Mouse (Mus musculus) neural tube, embryonic 11.5 days (tissue): Measurements from ENCODE around the gene Eno3. TPM values are rescaled to one million over a fixed set of nuclear protein-coding genes. Genes with fewer than 3 reads are reported as not detected.

Source experiments
- ATAC-seq: fragments of 200-750 bp; cut with Nextera tagmentation; 2 replicates; pipeline ENCODE4 v1.8.0; 2017; ENCODE audit warnings: moderate number of reproducible peaks, mild to moderate bottlenecking, moderate TSS enrichment, moderate library complexity; ENCODE audit not compliant: insufficient read depth, low FRiP score, low TSS enrichment
- DNase-seq: peaks from one replicate; pipeline ENCODE4 v3.0.0-alpha.2; 2015; ENCODE audit warnings: low spot score
- H3K27ac ChIP-seq: fragments of 300-500 bp; sonication (generic); 2 replicates; pipeline ENCODE4 v1.5.1; 2014; ENCODE audit warnings: low read depth, mild to moderate bottlenecking, low read length
- H3K27me3 ChIP-seq: fragments of 300-500 bp; sonication (generic); 2 replicates; pipeline ENCODE4 v1.6.1; 2014; ENCODE audit warnings: mild to moderate bottlenecking, low read length, mixed read lengths; ENCODE audit not compliant: control insufficient read depth, insufficient read depth
- H3K36me3 ChIP-seq: fragments of 300-500 bp; sonication (generic); 2 replicates; pipeline ENCODE4 v1.6.1; 2014; ENCODE audit warnings: mild to moderate bottlenecking, low read length, moderate library complexity, mixed read lengths; ENCODE audit not compliant: control insufficient read depth, insufficient read depth
- H3K4me1 ChIP-seq: fragments of 300-500 bp; sonication (generic); 2 replicates; pipeline ENCODE4 v1.6.1; 2014; ENCODE audit warnings: low read length, mixed read lengths; ENCODE audit not compliant: control insufficient read depth, insufficient read depth
- H3K4me2 ChIP-seq: fragments of 300-500 bp; sonication (generic); 2 replicates; pipeline ENCODE4 v1.6.1; 2014; ENCODE audit warnings: low read depth, mild to moderate bottlenecking, moderate library complexity
- H3K4me3 ChIP-seq: fragments of 300-500 bp; sonication (generic); 2 replicates; pipeline ENCODE4 v1.5.1; 2014; ENCODE audit warnings: low read depth, low read length
- H3K9ac ChIP-seq: fragments of 300-500 bp; sonication (generic); 2 replicates; pipeline ENCODE4 v1.6.1; 2014; ENCODE audit warnings: mild to moderate bottlenecking, low read length
- H3K9me3 ChIP-seq: fragments of 300-500 bp; sonication (generic); 2 replicates; pipeline ENCODE4 v1.6.1; 2016; ENCODE audit warnings: low read length; ENCODE audit not compliant: control insufficient read depth
- WGBS: fragments of 180-500 bp; shearing (Covaris S2); extraction: QIAGEN DNeasy Blood & Tissue Kit; methylation state at CpG from one replicate; pipeline ENCODE4 v1.1.7; 2014; 5-methylcytosine and 5-hydroxymethylcytosine counted together
- polyA plus RNA-seq: library from polyadenylated mRNA; unstranded; fragments of >200 nt; fragmentation: Nextera tagmentation; extraction: Ambion mirVana; gene quantifications from 2 replicates; pipeline ENCODE4 v1.2.1, GENCODE M21; 2014

Gene Eno3
- polyA plus RNA-seq, 1 experiment from 2014 or later = 39.3 TPM

- WGBS = under 1% methylated on average over 63 of the region's 63 CpGs
- H3K4me1 ChIP-seq = peaks cover 19% of the 10 kb centered on the region
- peaks cover 19% of the 10 kb centered on the region for H3K36me3 ChIP-seq
- no peaks in the 10 kb centered on the region for H3K27me3 ChIP-seq
- H3K27ac ChIP-seq = peak within 1 kb of the TSS; percentile 85
- H3K9me3 ChIP-seq = no peaks in the 10 kb centered on the region
- H3K9ac ChIP-seq = peak within 1 kb of the TSS; percentile 81
- H3K4me2 ChIP-seq = peak within 1 kb of the TSS; percentile 96
- DNase-seq = peak; percentile 98
- peak; percentile 85 for ATAC-seq
- peak within 1 kb of the TSS; percentile 78 for H3K4me3 ChIP-seq
Measured at GRCm38 (mm10) chr11:70646691-70647650, 10.0 kb upstream of the Eno3 start, which contains the start of the genes Rnf167 and Slc25a11. Gene Rnf167, plus strand, starts transcription at chr11:70647235. Gene Slc25a11, minus strand, starts transcription at chr11:70647479.

- Histone ChIP-seq H3K4me3 (peak overlapping the region; percentile 78), H3K9ac (peak overlapping the region; percentile 79), H3K9me3 (no peaks in the 10 kb centered on the region), H3K4me2 (peak overlapping the region; percentile 96), H3K27ac (peak overlapping the region; percentile 85), H3K36me3 (peaks cover 22% of the 10 kb centered on the region), H3K4me1 (peaks cover 26% of the 10 kb centered on the region), H3K27me3 (no peaks in the 10 kb centered on the region)
- peak; percentile 28 for DNase-seq
- 0 out of 2 replicates have a peak, but pooled peaks have one; percentile 38 for ATAC-seq
- WGBS = 5% methylated on average over 28 of the region's 28 CpGs
Measured at GRCm38 (mm10) chr11:70647716-70648420, 9.1 kb upstream of the Eno3 start.

GRCm38 (mm10) chr11:70648512-70648911 is 8.5 kb upstream of the Eno3 start:
- no peaks in the 10 kb centered on the region for H3K9me3 ChIP-seq
- no peak for ATAC-seq
- DNase-seq = no peak
- WGBS = 91% methylated on average over 4 of the region's 4 CpGs
- no peaks in the 10 kb centered on the region for H3K27me3 ChIP-seq
- H3K4me2 ChIP-seq = peak overlapping the region; percentile 96
- peaks cover 22% of the 10 kb centered on the region for H3K36me3 ChIP-seq
- H3K27ac ChIP-seq = no peak overlapping the region
- peak overlapping the region; percentile 78; the same call in 1 of the 2 replicates for H3K4me3 ChIP-seq
- H3K9ac ChIP-seq = peak overlapping the region; percentile 79
- peaks cover 28% of the 10 kb centered on the region for H3K4me1 ChIP-seq

DNA sequence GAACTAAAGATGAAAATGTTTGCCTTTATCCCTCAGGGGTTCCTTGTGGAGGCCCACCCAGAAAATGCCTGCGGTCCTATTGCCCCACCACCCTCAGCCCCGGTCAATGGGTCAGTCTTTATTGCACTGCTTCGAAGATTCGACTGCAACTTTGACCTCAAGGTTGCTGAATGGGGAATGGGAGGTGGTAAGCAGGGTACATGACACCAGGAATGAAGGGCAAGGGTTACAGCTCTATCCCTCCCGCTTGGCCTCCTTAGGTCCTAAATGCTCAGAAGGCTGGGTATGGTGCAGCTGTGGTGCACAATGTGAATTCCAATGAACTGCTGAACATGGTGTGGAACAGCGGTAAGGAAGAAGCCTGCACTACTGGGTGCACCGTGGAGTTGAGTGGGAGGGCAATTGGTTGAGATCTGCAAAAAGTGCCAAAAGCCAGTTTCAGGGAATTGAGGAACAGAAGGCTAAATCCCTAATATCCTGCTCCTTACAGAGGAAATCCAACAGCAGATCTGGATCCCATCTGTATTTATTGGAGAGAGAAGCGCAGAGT is 7.7 kb upstream of the Eno3 start:
- H3K36me3 ChIP-seq = peaks cover 21% of the 10 kb centered on the region
- no peak for DNase-seq
- H3K4me3 ChIP-seq = no peak overlapping the region
- H3K9ac ChIP-seq = no peak overlapping the region; the same call in 1 of the 2 replicates
- peaks cover 28% of the 10 kb centered on the region for H3K4me1 ChIP-seq
- no peak overlapping the region for H3K27ac ChIP-seq
- no peaks in the 10 kb centered on the region for H3K27me3 ChIP-seq
- no peak for ATAC-seq
- WGBS = 83% methylated on average over 8 of the region's 8 CpGs
- 0 out of 2 replicates have a peak overlapping the region, but pooled peaks have one; percentile 1 for H3K4me2 ChIP-seq
- no peaks in the 10 kb centered on the region for H3K9me3 ChIP-seq

GRCm38 (mm10) chr11:70650322-70651175 is 6.5 kb upstream of the Eno3 start:
- ATAC-seq (no peak), DNase-seq (no peak)
- Histone ChIP-seq H3K9me3 (no peaks in the 10 kb centered on the region), H3K4me3 (no peak overlapping the region; the same call in 1 of the 2 replicates), H3K4me2 (no peak overlapping the region), H3K9ac (no peak overlapping the region), H3K27me3 (no peaks in the 10 kb centered on the region), H3K4me1 (peaks cover 28% of the 10 kb centered on the region), H3K36me3 (peaks cover 13% of the 10 kb centered on the region), H3K27ac (peak overlapping the region; percentile 39; the same call in 1 of the 2 replicates)
- WGBS = 92% methylated on average over 12 of the region's 12 CpGs

GRCm38 (mm10) chr11:70651391-70651790 is 5.6 kb upstream of the Eno3 start:
- no peak overlapping the region for H3K27ac ChIP-seq
- peaks cover 13% of the 10 kb centered on the region for H3K36me3 ChIP-seq
- 87% methylated on average over 2 of the region's 2 CpGs for WGBS
- no peaks in the 10 kb centered on the region for H3K9me3 ChIP-seq
- ATAC-seq = no peak
- H3K27me3 ChIP-seq = no peaks in the 10 kb centered on the region
- H3K4me1 ChIP-seq = peaks cover 27% of the 10 kb centered on the region
- H3K9ac ChIP-seq = no peak overlapping the region
- DNase-seq = no peak
- H3K4me3 ChIP-seq = no peak overlapping the region
- H3K4me2 ChIP-seq = no peak overlapping the region

DNA sequence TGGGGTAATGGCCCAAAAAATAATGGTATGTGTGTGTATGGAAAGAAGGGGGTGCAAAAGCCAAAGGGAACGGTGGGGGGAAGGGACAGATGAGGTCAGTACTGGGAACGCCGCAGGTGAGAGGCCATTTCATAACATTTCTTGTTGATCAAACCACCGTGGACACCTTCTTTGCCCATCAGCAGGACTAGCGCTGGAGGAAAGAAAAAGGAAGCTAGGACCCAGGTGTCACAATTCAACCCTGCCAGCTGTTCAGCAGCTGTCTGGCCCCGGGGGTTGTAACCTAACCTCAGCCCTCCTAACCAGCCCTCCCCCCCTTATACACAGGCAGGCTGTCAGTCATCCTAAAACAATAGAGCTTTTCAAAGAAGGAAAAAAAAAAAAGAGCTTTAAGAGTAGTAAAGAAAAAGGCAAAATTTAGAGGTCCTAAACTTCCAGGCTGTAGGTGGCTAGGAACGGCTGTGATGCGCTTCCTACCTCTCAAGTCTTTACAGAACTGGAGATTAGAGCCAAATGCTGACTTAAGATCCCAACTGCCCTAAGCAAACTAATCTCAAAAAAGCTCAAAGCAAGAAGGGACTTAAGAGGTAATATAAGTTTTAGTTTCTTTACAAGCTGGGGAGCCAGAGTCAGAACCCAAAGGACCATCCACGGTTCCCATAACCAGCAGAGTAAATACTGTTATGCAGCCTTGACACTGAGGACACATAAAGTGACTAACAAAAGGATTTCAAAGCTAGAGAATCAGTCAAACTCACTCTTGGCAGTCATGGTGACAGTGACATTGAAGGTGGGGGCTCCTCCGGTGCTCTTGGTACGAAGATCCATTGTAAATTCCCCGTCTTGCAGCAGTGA is 4.7 kb upstream of the Eno3 start:
- Histone ChIP-seq H3K4me2 (peak overlapping the region; percentile 86), H3K4me1 (peaks cover 33% of the 10 kb centered on the region), H3K9ac (peak overlapping the region; percentile 98; the same call in 1 of the 2 replicates), H3K36me3 (peaks cover 13% of the 10 kb centered on the region), H3K4me3 (peak overlapping the region; percentile 100), H3K27ac (no peak overlapping the region), H3K9me3 (no peaks in the 10 kb centered on the region), H3K27me3 (no peaks in the 10 kb centered on the region)
- ATAC-seq (no peak), DNase-seq (no peak)
- 70% methylated on average over 12 of the region's 12 CpGs for WGBS
